Mouse (Mus musculus) MEL (cell line): ENCODE results near the gene Cd300lf. TPM values are rescaled to one million over a fixed set of nuclear protein-coding genes. Genes with fewer than 3 reads are reported as not detected.

Experiments used
- DNase-seq: peaks from one replicate; pipeline ENCODE4 v3.0.0; 2011; ENCODE audit warnings: low read depth, low spot score
- H3K27ac ChIP-seq: 2 replicates; pipeline ENCODE4 v1.5.1; 2012; ENCODE audit warnings: low read depth, mild to moderate bottlenecking, control low read depth, low read length, moderate library complexity; ENCODE audit not compliant: control insufficient read depth
- H3K27me3 ChIP-seq, 2 experiments: fragments of 150-350 bp in 1 of 2; sonication (generic) in 1 of 2; 2 replicates each; pipeline ENCODE4 v1.6.1; 2012; ENCODE audit warnings: low read length in 2 of 2, mild to moderate bottlenecking in 2 of 2, improper control_type of control experiment in 1 of 2, moderate library complexity in 1 of 2; ENCODE audit not compliant: insufficient read depth in 2 of 2, control insufficient read depth in 1 of 2
- H3K36me3 ChIP-seq, 2 experiments: 2 replicates each; pipeline ENCODE4 v1.6.1; 2012 to 2014; ENCODE audit warnings: low read length in 2 of 2, improper control_type of control experiment in 1 of 2, inconsistent platforms in 1 of 2, mild to moderate bottlenecking in 1 of 2; ENCODE audit not compliant: insufficient read depth in 2 of 2, control insufficient read depth in 1 of 2
- H3K4me1 ChIP-seq, 2 experiments: fragments of 150-350 bp in 1 of 2; sonication (generic) in 1 of 2; 2 replicates each; pipeline ENCODE4 v1.6.1; 2012; ENCODE audit warnings: low read length in 2 of 2, improper control_type of control experiment in 1 of 2, mild to moderate bottlenecking in 1 of 2; ENCODE audit not compliant: insufficient read depth in 2 of 2, control insufficient read depth in 1 of 2
- H3K4me3 ChIP-seq, 2 experiments: fragments of 150-350 bp in 1 of 2; sonication (generic) in 1 of 2; 2 replicates each; pipeline ENCODE4 v1.5.1; 2012; ENCODE audit warnings: low read depth in 2 of 2, low read length in 2 of 2, mild to moderate bottlenecking in 2 of 2, moderate library complexity in 2 of 2, control low read depth in 1 of 2, improper control_type of control experiment in 1 of 2; ENCODE audit not compliant: control insufficient read depth in 1 of 2, insufficient read depth in 1 of 2
- H3K79me2 ChIP-seq: 2 replicates; pipeline ENCODE4 v1.6.1; 2012; ENCODE audit warnings: mild to moderate bottlenecking, low read length, moderate library complexity; ENCODE audit not compliant: control insufficient read depth, poor library complexity, insufficient read depth
- H3K9ac ChIP-seq: 2 replicates; pipeline ENCODE4 v1.6.1; 2012; ENCODE audit warnings: low read depth, mild to moderate bottlenecking, control low read depth, low read length, moderate library complexity; ENCODE audit not compliant: control insufficient read depth, poor library complexity, severe bottlenecking
- H3K9me3 ChIP-seq: fragments of 150-350 bp; sonication (generic); replicated peaks from 2 replicates; pipeline ENCODE4 v1.6.1; 2012; ENCODE audit warnings: mild to moderate bottlenecking, low read length, improper control_type of control experiment, moderate library complexity; ENCODE audit not compliant: insufficient read depth
- CTCF ChIP-seq, 3 experiments: IDR thresholded peaks in 2 of 3; conservative IDR thresholded peaks in 1 of 3; 2 replicates each; pipeline ENCODE4 v1.5.1; 2011 to 2012; ENCODE audit warnings: low read length in 3 of 3, low read depth in 2 of 3, mild to moderate bottlenecking in 2 of 3, improper control_type of control experiment in 1 of 3, inconsistent platforms in 1 of 3, mixed read lengths in 1 of 3, moderate library complexity in 1 of 3; ENCODE audit not compliant: control insufficient read depth in 1 of 3, insufficient read depth in 1 of 3, poor library complexity in 1 of 3, severe bottlenecking in 1 of 3
- ELF1 ChIP-seq: IDR thresholded peaks from 2 replicates; pipeline ENCODE4 v1.6.1; 2014; ENCODE audit warnings: low read depth, mild to moderate bottlenecking, inconsistent platforms, low read length, improper control_type of control experiment, moderate library complexity
- GATA1 ChIP-seq: IDR thresholded peaks from 2 replicates; pipeline ENCODE4 v1.6.1; 2011; ENCODE audit warnings: low read depth, low read length, improper control_type of control experiment
- MAFK ChIP-seq: IDR thresholded peaks from 2 replicates; pipeline ENCODE4 v1.6.1; 2011; ENCODE audit warnings: low read depth, mild to moderate bottlenecking, low read length, improper control_type of control experiment, borderline replicate concordance
- MAZ ChIP-seq: IDR thresholded peaks from 2 replicates; pipeline ENCODE4 v1.6.1; 2012; ENCODE audit warnings: low read depth, mild to moderate bottlenecking, inconsistent platforms, low read length, improper control_type of control experiment
- MYB ChIP-seq: IDR thresholded peaks from 2 replicates; pipeline ENCODE4 v1.6.1; 2011; ENCODE audit warnings: mild to moderate bottlenecking, low read depth, low read length, improper control_type of control experiment
- NELFE ChIP-seq: IDR thresholded peaks from 2 replicates; pipeline ENCODE4 v1.6.1; 2011; ENCODE audit warnings: low read depth, low read length, improper control_type of control experiment
- POLR2AphosphoS5 ChIP-seq: IDR thresholded peaks from 2 replicates; pipeline ENCODE4 v1.6.1; 2012; ENCODE audit warnings: low read depth, borderline replicate concordance, mild to moderate bottlenecking, inconsistent platforms, low read length, moderate library complexity, mixed read lengths
- RCOR1 ChIP-seq: IDR thresholded peaks from 2 replicates; pipeline ENCODE4 v1.6.1; 2012; ENCODE audit warnings: low read depth, mild to moderate bottlenecking, inconsistent platforms, low read length, improper control_type of control experiment
- SIN3A ChIP-seq: IDR thresholded peaks from 2 replicates; pipeline ENCODE4 v1.6.1; 2012; ENCODE audit warnings: low read length, improper control_type of control experiment, inconsistent platforms
- TAL1 ChIP-seq: IDR thresholded peaks from 2 replicates; pipeline ENCODE4 v1.6.1; 2012; ENCODE audit warnings: mild to moderate bottlenecking, inconsistent platforms, low read length, moderate library complexity, mixed read lengths
- TCF12 ChIP-seq: IDR thresholded peaks from 2 replicates; pipeline ENCODE4 v1.6.1; 2014; ENCODE audit warnings: low read depth, mild to moderate bottlenecking, inconsistent platforms, low read length, improper control_type of control experiment, moderate library complexity
- ZC3H11A ChIP-seq: IDR thresholded peaks from 2 replicates; pipeline ENCODE4 v1.6.1; 2012; ENCODE audit warnings: low read depth, mild to moderate bottlenecking, inconsistent platforms, low read length, improper control_type of control experiment
- ZKSCAN1 ChIP-seq: IDR thresholded peaks from 2 replicates; pipeline ENCODE4 v1.6.1; 2012; ENCODE audit warnings: low read depth, mild to moderate bottlenecking, inconsistent platforms, low read length, improper control_type of control experiment, moderate library complexity
- ZMIZ1 ChIP-seq: IDR thresholded peaks from 2 replicates; pipeline ENCODE4 v1.6.1; 2012; ENCODE audit warnings: low read depth, mild to moderate bottlenecking, inconsistent platforms, low read length, improper control_type of control experiment, moderate library complexity
- ZNF384 ChIP-seq: IDR thresholded peaks from 2 replicates; pipeline ENCODE4 v1.6.1; 2012; ENCODE audit warnings: low read depth, mild to moderate bottlenecking, inconsistent platforms, low read length, improper control_type of control experiment
- polyA plus RNA-seq, 2 experiments: library from polyadenylated mRNA; stranded (reverse) in 1 of 2; unstranded in 1 of 2; fragments of >175 nt in 1 of 2; fragments of >200 nt in 1 of 2; gene quantifications; 2 replicates each; pipeline versions ENCODE4 v1.2.1 to v1.2.4; 2012; ENCODE audit warnings: low replicate concordance in 2 of 2, low read depth in 1 of 2; ENCODE audit not compliant: insufficient read length in 2 of 2, insufficient read depth in 1 of 2, missing spikeins in 1 of 2
- total RNA-seq: library from RNA; depleted of rRNA; stranded (reverse); fragments of 300-350 nt; gene quantifications from 2 replicates; pipeline ENCODE4 v1.2.3, GENCODE M21; 2012

The Cd300lf gene
- total and polyA plus RNA-seq, 3 experiments, result 0.12 to 0.46 TPM; not detected in 1

GRCm38 (mm10) chr11:115100741-115101140, 33.1 kb downstream of the Cd300lf start:
- no peaks in the 10 kb centered on the region for H3K79me2 ChIP-seq
- no peaks in the 10 kb centered on the region for H3K36me3 ChIP-seq
- no peaks in the 10 kb centered on the region for H3K4me1 ChIP-seq
- H3K27ac ChIP-seq, result no peak overlapping the region
- TF ChIP-seq CTCF (IDR thresholded peaks at IDR 0.05 in 2 of 3, conservative IDR thresholded peaks at IDR 0.05 in 1 of 3; ENCODE audit: control insufficient read depth in 1 of 3, insufficient read depth in 1 of 3, low read depth in 2 of 3, low read length in 3 of 3, poor library complexity in 1 of 3, severe bottlenecking in 1 of 3) (no peak), POLR2AphosphoS5 (no peak), SIN3A (no peak), ELF1 (no peak), ZC3H11A (no peak), GATA1 (no peak), ZKSCAN1 (no peak), MAZ (no peak)
- TF ChIP-seq, all 39 proteins: peak for 0
- H3K9ac ChIP-seq, result no peak overlapping the region
- H3K27me3 ChIP-seq, result no peaks in the 10 kb centered on the region
- DNase-seq, result no peak
- no peak overlapping the region for H3K4me3 ChIP-seq
- H3K9me3 ChIP-seq, result no peaks in the 10 kb centered on the region

- H3K79me2 ChIP-seq, result no peaks in the 10 kb centered on the region
- H3K36me3 ChIP-seq, result no peaks in the 10 kb centered on the region
- no peaks in the 10 kb centered on the region for H3K27me3 ChIP-seq
- H3K4me1 ChIP-seq, result no peaks in the 10 kb centered on the region
- no peak for TF ChIP-seq MYB
- no peak for TF ChIP-seq ZKSCAN1
- TF ChIP-seq ZMIZ1, result no peak
- no peak for TF ChIP-seq TCF12
- TF ChIP-seq MAFK, result no peak
- TF ChIP-seq RCOR1, result no peak
- no peak for TF ChIP-seq NELFE
- TF ChIP-seq ZNF384, result no peak
- TF ChIP-seq TAL1, result no peak
- H3K9ac ChIP-seq, result no peak overlapping the region
- no peak for DNase-seq
- no peak overlapping the region for H3K27ac ChIP-seq
- H3K4me3 ChIP-seq, result no peak overlapping the region
- no peaks in the 10 kb centered on the region for H3K9me3 ChIP-seq
These were observed 33.7 kb downstream of the Cd300lf start for GRCm38 (mm10) chr11:115100032-115100621.
